Mouse (Mus musculus): Measurements from ENCODE around the gene Sgsm3.

Gene Sgsm3

GRCm38 (mm10) chr15:81027378-81028173 lies 50.0 kb downstream of the Sgsm3 start:
- DNase-seq (ENCODE audit: low spot score): peak; percentile 70

- DNase-seq (ENCODE audit: low spot score): no peak
Observed at GRCm38 (mm10) chr15:81030891-81031425, 53.4 kb downstream of the Sgsm3 start.

DNA sequence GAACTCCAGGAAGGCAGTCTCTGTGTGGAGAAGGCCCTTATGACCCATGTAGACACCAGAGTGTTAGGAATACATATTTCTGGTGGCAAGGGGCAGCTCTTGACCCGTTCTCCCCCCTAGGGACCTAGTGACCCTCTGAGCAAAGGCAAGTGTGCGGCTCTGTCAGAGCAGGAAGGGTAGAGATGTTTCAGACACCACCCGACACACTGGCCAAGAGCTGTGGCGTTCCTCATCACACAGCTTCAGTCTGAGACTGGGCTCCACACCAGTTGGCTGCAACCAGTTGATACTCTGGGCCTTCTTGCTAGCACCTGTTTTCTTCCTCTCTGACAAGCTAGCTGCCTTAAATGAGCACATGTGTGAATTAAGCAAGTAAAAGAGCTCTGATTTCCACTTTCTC lies 54.0 kb downstream of the Sgsm3 start:
- DNase-seq (ENCODE audit: low spot score): no peak

GRCm38 (mm10) chr15:81032941-81033629 lies 55.5 kb downstream of the Sgsm3 start:
- DNase-seq (ENCODE audit: low spot score): no peak

DNA sequence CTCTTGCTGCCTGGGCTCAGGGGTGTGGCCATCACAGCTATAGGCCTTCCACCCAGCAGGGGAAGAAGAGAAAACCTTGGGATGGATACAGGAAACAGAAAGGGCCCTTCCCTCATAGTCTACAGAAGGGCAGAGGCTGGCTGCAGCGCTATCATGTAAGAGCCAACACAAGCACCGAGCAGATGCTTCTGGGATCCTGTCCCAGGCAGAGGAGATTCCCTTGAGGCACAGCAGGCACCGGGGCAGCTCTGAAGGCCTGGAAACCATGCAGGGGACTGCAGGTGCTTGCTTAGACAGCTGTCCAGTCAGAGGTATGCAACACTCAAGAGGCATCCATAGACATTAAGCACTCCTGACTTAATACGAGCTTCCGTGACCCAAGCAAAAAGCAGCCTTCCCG lies 56.6 kb downstream of the Sgsm3 start:
- DNase-seq (ENCODE audit: low spot score): no peak

DNA sequence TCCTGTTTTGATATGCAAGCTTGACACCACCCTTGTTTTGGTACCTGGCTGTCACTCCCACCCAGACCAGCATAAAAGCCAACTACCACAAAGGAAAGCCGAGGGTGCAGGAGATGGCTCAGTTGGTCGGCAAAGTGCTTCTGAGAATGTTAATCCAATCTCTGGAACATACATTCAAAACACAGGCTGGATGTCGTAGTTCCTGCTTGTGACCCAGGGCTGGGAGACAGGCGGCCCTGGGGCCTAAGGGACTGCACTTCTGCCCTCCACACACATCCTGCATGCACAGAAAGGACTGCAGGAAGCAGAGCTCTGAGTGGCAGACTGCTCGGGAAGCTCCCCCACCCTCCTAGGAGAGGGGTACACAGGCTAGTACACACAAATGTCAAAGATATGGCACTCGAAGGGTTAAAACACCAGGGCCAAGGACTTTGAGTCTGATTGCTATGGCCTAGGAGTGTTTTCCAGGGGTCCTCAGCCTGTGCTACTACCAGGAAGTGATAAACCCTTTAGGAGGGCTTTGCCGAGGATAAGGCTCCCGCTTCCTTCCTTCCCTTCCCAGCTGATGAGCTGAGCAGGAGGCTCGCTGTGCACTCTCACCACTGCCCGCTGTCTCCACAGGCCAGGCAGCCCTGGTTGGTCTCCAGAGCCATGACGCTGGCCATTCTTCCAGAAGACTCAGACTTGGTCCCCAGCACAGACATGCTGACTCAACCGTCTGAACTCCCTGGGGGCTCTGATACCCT lies 58.0 kb downstream of the Sgsm3 start:
- no peak for DNase-seq (ENCODE audit: low spot score)

GRCm38 (mm10) chr15:81038419-81038818 lies 60.9 kb downstream of the Sgsm3 start:
- DNase-seq (ENCODE audit: low spot score): no peak

GRCm38 (mm10) chr15:81041767-81042166 lies 64.2 kb downstream of the Sgsm3 start:
- DNase-seq (ENCODE audit: low spot score): no peak

- no peak for DNase-seq (ENCODE audit: low spot score)
Observed at GRCm38 (mm10) chr15:81042276-81042931, 64.8 kb downstream of the Sgsm3 start.

DNA sequence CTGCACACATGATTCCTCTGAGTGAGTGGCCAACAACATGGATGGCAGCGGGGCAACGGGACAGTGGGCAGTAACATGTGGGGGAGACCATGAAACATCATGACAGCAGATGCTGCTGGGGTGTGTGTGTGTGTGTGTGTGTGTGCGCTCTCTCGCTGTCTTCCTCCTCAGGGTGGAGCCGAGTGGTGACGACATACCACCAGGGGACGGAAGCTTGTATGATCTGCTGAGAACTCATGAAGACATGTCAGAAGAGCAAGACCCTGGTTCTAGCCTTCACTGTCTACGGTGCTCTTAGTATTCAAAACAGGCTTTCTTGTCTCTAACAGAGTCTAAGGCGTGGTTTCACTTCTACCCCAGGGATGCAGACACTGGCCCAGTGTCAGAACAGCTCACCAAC lies 66.9 kb downstream of the Sgsm3 start:
- no peak for DNase-seq (ENCODE audit: low spot score)

DNA sequence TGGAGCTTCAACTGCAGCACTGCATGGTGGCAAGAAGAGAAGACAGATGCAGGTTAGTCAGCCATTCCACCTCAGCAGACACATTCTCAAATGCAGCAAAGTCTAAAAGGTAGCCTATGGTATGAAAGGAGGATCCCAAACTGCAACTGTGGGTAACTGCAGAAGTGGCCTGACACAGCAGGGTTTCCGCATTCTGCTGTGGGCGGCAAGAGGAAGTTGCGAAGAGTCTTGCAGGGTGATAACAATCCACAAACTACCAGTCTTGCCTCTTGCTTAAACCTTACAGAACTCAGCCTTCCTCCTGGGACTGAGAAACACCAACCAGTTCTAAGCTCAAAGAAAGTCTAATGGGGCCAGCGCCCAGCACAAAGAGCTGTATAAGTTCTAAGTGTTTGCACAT lies 67.8 kb downstream of the Sgsm3 start:
- no peak for DNase-seq (ENCODE audit: low spot score)

- DNase-seq (ENCODE audit: low spot score): no peak
Observed at GRCm38 (mm10) chr15:81046061-81046460, 68.5 kb downstream of the Sgsm3 start.

DNA sequence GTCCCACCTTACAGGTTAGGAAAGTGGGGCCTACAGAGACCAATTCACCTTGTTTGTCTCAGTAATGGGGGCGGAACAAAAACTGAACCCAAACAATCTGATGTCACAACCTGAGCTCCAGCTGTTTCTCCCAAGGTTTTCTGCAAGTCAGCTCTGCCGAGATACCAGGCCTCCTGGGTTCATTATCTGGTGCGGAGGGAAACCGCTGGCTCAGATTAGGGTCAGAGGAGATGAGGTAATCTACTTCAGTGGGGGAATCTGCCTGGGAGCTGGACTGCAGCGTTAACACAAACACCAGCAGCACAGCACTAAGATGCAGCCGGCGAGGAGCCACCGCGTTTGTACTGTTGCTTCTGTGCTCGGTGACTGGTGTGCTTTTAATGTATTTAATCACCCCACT lies 69.9 kb downstream of the Sgsm3 start:
- DNase-seq (ENCODE audit: low spot score): no peak

GRCm38 (mm10) chr15:81049401-81050053 lies 72.0 kb downstream of the Sgsm3 start:
- DNase-seq (ENCODE audit: low spot score): no peak

DNA sequence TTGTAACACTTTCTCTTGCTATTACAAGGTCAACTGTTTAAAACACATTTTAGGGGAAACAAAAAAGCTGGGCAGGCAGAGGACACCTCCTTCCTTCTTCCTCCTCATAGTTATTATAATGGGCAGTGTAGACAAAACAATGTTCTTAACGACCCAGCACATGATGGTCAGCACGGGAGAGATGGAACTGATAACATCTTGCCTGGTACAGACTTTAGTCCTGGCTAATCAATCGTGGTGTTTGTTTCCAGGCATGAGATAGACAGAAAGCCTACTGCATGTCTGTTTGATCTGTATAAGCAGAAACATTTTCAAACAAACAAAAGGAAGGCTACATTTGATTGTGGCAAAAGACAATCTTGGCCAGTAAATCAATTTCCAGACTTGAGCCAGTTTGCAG lies 72.9 kb downstream of the Sgsm3 start:
- DNase-seq (ENCODE audit: low spot score): no peak

DNA sequence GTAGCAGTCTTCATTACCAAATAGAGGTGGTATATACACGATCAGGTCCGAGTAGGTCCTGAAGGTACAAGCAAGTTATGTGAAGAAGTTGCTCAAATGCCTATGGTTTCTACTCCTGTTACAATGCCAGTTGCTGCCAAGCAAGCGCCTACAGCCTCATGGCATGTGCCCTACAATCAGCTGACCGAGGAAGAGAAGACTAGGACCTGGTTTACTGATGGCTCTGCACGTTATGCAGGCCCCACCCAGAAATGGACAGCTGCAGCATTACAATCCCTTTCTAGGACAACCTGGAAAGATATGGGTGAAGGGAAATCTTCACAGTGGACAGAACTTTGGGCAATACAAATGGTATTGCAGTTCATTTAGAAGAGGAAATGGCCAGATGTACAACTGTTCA lies 74.9 kb downstream of the Sgsm3 start:
- no peak for DNase-seq (ENCODE audit: low spot score)

DNA sequence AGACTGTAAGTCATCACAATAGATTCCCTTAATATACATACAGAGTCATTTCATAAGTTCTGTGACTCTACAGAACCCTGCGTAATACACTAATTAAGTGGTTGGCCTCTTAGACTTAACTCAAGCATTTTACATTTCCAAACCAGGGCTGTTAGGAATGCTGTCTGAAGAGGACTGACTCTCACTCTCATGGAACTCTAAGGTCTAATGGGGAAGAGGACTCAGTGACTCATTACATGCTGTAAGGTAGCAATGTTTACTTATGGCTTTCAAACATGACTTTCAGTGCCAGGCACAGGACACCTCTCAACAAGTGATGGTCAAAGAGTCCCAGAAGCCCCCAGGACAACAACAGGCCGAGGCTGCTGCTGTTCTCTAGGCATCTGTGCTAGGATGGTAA lies 77.9 kb downstream of the Sgsm3 start:
- DNase-seq (ENCODE audit: low spot score): no peak

- DNase-seq (ENCODE audit: low spot score): no peak
Observed at GRCm38 (mm10) chr15:81057736-81058135, 80.2 kb downstream of the Sgsm3 start.

- no peak for DNase-seq (ENCODE audit: low spot score)
Observed at GRCm38 (mm10) chr15:81060975-81061374, 83.4 kb downstream of the Sgsm3 start.
